Mouse (Mus musculus) heart, postnatal 0 days (tissue): ENCODE measurements at regions not wholly inside any gene's neighbourhood (a gene's known extent, or its start where the extent isn't known, plus 50 kb on each side); places are given as distances from the start of the nearest gene placed in this dataset.
"Not testable (repeated sequence)": the region's sequence is repeated elsewhere in the genome, so short reads cannot be mapped to it uniquely, and the experiment has no call there.

ENCODE experiments used
- CTCF ChIP-seq: IDR thresholded peaks from 2 replicates; pipeline ENCODE4 v1.5.1; 2016; ENCODE audit warnings: antibody characterized with exemption, control low read depth, low read depth
- EP300 ChIP-seq: IDR thresholded peaks from 2 replicates; pipeline ENCODE4 v1.6.1; 2016; ENCODE audit warnings: antibody characterized with exemption, low read depth

- TF ChIP-seq CTCF, EP300: not testable (repeated sequence)
Measured at GRCm38 (mm10) chr13:5690680-5691079, 170.6 kb upstream of the Klf6 start.
